8 mouse cellular contexts compared by ENCODE assay signal in the genomic region with DNA sequence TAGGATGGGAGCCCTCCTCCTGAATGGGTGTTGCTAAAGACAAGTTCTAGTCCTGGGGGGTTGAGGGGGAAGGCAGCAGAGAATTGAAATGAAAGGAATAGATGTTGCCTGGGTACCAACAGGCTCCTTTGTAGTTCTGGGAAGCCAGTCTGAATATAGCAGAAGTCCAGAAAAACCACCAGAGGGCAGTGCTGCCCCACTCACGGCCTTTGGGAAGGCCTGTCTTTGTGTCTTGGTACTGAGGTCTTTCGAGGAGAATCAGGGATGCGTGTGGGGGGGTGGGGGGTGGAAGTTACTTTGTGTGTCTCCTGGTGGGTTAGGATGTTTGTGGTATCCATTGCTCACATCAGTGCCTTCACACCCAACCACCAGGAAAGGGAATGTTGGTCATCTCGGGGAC. TPM values are rescaled to one million over a fixed set of nuclear protein-coding genes. Genes with fewer than 3 reads are reported as not detected.
A peak's percentile ranks its signal among the peaks of the same experiment; 100 is the strongest.
DNase-seq lines count a peak whose midpoint lies in the region; ATAC-seq and TF ChIP-seq lines count a peak whose summit lies in the region.

No protein-coding gene starts in this region.

- intact Hi-C loops in left cerebral cortex, postnatal 10 days (cut with DNase I): loop anchor here (1.0 to 10.0 kb wide), 3 partner anchors 205 to 1325 kb away; no protein-coding TSS in a partner anchor

- H3K27me3 ChIP-seq in embryonic facial prominence, embryonic 14.5 days (replicated peaks; ENCODE audit: control insufficient read depth, insufficient read depth, low read length): peaks cover 9% of the 10 kb centered on the region
- H3K27me3 ChIP-seq in hindbrain, embryonic 14.5 days (ENCODE audit: control insufficient read depth, insufficient read depth, low read length): peaks cover 12% of the 10 kb centered on the region
- peaks cover 34% of the 10 kb centered on the region for H3K27me3 ChIP-seq in liver, embryonic 11.5 days (replicated peaks; ENCODE audit: control insufficient read depth, insufficient read depth, low read length)
- H3K27me3 ChIP-seq in neural tube, embryonic 13.5 days: peaks cover 27% of the 10 kb centered on the region
- peaks cover 7% of the 10 kb centered on the region; the same call in 1 of the 2 replicates for H3K27me3 ChIP-seq in thymus, adult 2 months (ENCODE audit: control insufficient read depth, insufficient read depth, low read length)

- DNase-seq in left cerebral cortex, postnatal 10 days (ENCODE audit: extremely low spot score in 1 of 2, low spot score in 2 of 2): peak; percentile 45 to 80
- DNase-seq in left cerebral cortex, adult 8-10 months (ENCODE audit: low spot score in 2 of 2): no peak
- peak; percentile 89 for DNase-seq in embryonic facial prominence, embryonic 14.5 days (ENCODE audit: low spot score)
- DNase-seq in hindbrain, embryonic 14.5 days (ENCODE audit: low spot score): peak; percentile 91
- peak; percentile 51 for DNase-seq in liver, embryonic 11.5 days (ENCODE audit: low spot score)
- DNase-seq in thymus, adult 2 months: peak; percentile 63

- no peak overlapping the region for H3K27ac ChIP-seq in bone marrow macrophage, adult 2 months (ENCODE audit: insufficient read depth, low read depth, low read length)
- no peak overlapping the region for H3K27ac ChIP-seq in embryonic facial prominence, embryonic 14.5 days (replicated peaks; ENCODE audit: low read depth, low read length)
- no peak overlapping the region for H3K27ac ChIP-seq in hindbrain, embryonic 14.5 days
- H3K27ac ChIP-seq in liver, embryonic 11.5 days (ENCODE audit: low read depth, low read length): no peak overlapping the region
- H3K27ac ChIP-seq in neural tube, embryonic 13.5 days (replicated peaks): no peak overlapping the region
- H3K27ac ChIP-seq in thymus, adult 2 months (ENCODE audit: control insufficient read depth, insufficient read depth, low read length): no peak overlapping the region

- no peaks in the 10 kb centered on the region for H3K9me3 ChIP-seq in embryonic facial prominence, embryonic 14.5 days (ENCODE audit: control insufficient read depth, low read length)
- H3K9me3 ChIP-seq in hindbrain, embryonic 14.5 days (ENCODE audit: control insufficient read depth, low read length): no peaks in the 10 kb centered on the region
- H3K9me3 ChIP-seq in liver, embryonic 11.5 days (ENCODE audit: control insufficient read depth, low read length): no peaks in the 10 kb centered on the region
- H3K9me3 ChIP-seq in neural tube, embryonic 13.5 days: no peaks in the 10 kb centered on the region

- no peak overlapping the region for H3K9ac ChIP-seq in embryonic facial prominence, embryonic 14.5 days (ENCODE audit: low read depth, low read length)
- H3K9ac ChIP-seq in hindbrain, embryonic 14.5 days: no peak overlapping the region
- no peak overlapping the region for H3K9ac ChIP-seq in liver, embryonic 11.5 days (ENCODE audit: low read depth, low read length)
- no peak overlapping the region for H3K9ac ChIP-seq in neural tube, embryonic 13.5 days

- 17% methylated on average over 4 of the region's 4 CpGs for WGBS in embryonic facial prominence, embryonic 14.5 days
- WGBS in hindbrain, embryonic 14.5 days: 25% methylated on average over 4 of the region's 4 CpGs
- 24% methylated on average over 4 of the region's 4 CpGs for WGBS in liver, embryonic 11.5 days
- WGBS in neural tube, embryonic 13.5 days: 19% methylated on average over 4 of the region's 4 CpGs
- 29% methylated on average over 4 of the region's 4 CpGs for WGBS in thymus, adult 2 months

- H3K4me3 ChIP-seq in bone marrow macrophage, adult 2 months (ENCODE audit: insufficient read depth, low read length): no peak overlapping the region
- no peak overlapping the region for H3K4me3 ChIP-seq in embryonic facial prominence, embryonic 14.5 days (ENCODE audit: low read depth, low read length)
- no peak overlapping the region for H3K4me3 ChIP-seq in hindbrain, embryonic 14.5 days (replicated peaks; ENCODE audit: low read length)
- no peak overlapping the region for H3K4me3 ChIP-seq in liver, embryonic 11.5 days (ENCODE audit: low read depth, low read length)
- H3K4me3 ChIP-seq in neural tube, embryonic 13.5 days: no peak overlapping the region
- no peak overlapping the region for H3K4me3 ChIP-seq in thymus, adult 2 months (ENCODE audit: control insufficient read depth, insufficient read depth, low read length)

- TF ChIP-seq CTCF in bone marrow macrophage, adult 2 months (IDR thresholded peaks at IDR 0.05; ENCODE audit: low read depth, low read length): peak; percentile 71
- peak; percentile 33; the same call in 1 of the 2 replicates for TF ChIP-seq CTCF in thymus, adult 2 months (IDR thresholded peaks at IDR 0.05; ENCODE audit: borderline replicate concordance, control insufficient read depth, extremely low read depth, insufficient read depth, low read length, poor library complexity)

- no peaks in the 10 kb centered on the region for H3K36me3 ChIP-seq in embryonic facial prominence, embryonic 14.5 days (ENCODE audit: control insufficient read depth, insufficient read depth, low read length)
- no peaks in the 10 kb centered on the region for H3K36me3 ChIP-seq in hindbrain, embryonic 14.5 days (replicated peaks; ENCODE audit: control insufficient read depth, insufficient read depth)
- no peaks in the 10 kb centered on the region for H3K36me3 ChIP-seq in liver, embryonic 11.5 days (ENCODE audit: control insufficient read depth, insufficient read depth, low read length)
- H3K36me3 ChIP-seq in neural tube, embryonic 13.5 days: no peaks in the 10 kb centered on the region
- H3K36me3 ChIP-seq in thymus, adult 2 months (ENCODE audit: control insufficient read depth, insufficient read depth, low read length): no peaks in the 10 kb centered on the region

- H3K4me1 ChIP-seq in bone marrow macrophage, adult 2 months (ENCODE audit: control insufficient read depth, insufficient read depth, low read length): no peaks in the 10 kb centered on the region
- peaks cover 11% of the 10 kb centered on the region for H3K4me1 ChIP-seq in embryonic facial prominence, embryonic 14.5 days (ENCODE audit: control insufficient read depth, insufficient read depth, low read length)
- peaks cover 7% of the 10 kb centered on the region; the same call in 1 of the 2 replicates for H3K4me1 ChIP-seq in hindbrain, embryonic 14.5 days (replicated peaks; ENCODE audit: control insufficient read depth, insufficient read depth, low read length)
- no peaks in the 10 kb centered on the region for H3K4me1 ChIP-seq in liver, embryonic 11.5 days (replicated peaks; ENCODE audit: control insufficient read depth, insufficient read depth, low read length)
- peaks cover 12% of the 10 kb centered on the region for H3K4me1 ChIP-seq in neural tube, embryonic 13.5 days (replicated peaks)
- H3K4me1 ChIP-seq in thymus, adult 2 months (replicated peaks; ENCODE audit: control insufficient read depth, insufficient read depth, low read length): no peaks in the 10 kb centered on the region

- H3K4me2 ChIP-seq in embryonic facial prominence, embryonic 14.5 days (ENCODE audit: low read depth, low read length): no peak overlapping the region
- no peak overlapping the region for H3K4me2 ChIP-seq in hindbrain, embryonic 14.5 days (replicated peaks)
- H3K4me2 ChIP-seq in liver, embryonic 11.5 days: no peak overlapping the region
- H3K4me2 ChIP-seq in neural tube, embryonic 13.5 days: no peak overlapping the region

- TF ChIP-seq POLR2A in bone marrow macrophage, adult 2 months (IDR thresholded peaks at IDR 0.05; ENCODE audit: borderline replicate concordance, low read depth, low read length): no peak
- TF ChIP-seq POLR2A in thymus, adult 2 months (IDR thresholded peaks at IDR 0.05; ENCODE audit: control insufficient read depth, extremely low read depth, insufficient read depth, low read length, poor library complexity): no peak

- 0 out of 2 replicates have a peak, but pooled peaks have one; percentile 32 for ATAC-seq in embryonic facial prominence, embryonic 14.5 days (ENCODE audit: low read depth)
- peak; percentile 67 for ATAC-seq in hindbrain, embryonic 14.5 days (ENCODE audit: low FRiP score)
- no peak for ATAC-seq in liver, embryonic 11.5 days (replicated peaks; ENCODE audit: low FRiP score)
- ATAC-seq in neural tube, embryonic 13.5 days (ENCODE audit: low read depth): peak; percentile 49; the same call in 1 of the 2 replicates

RNA-seq across cellular contexts. Expression of a gene that starts 29.7 kb away (rescaled TPM):
- 10 to 100 TPM; 16.1 to 16.3 TPM for total RNA-seq in left cerebral cortex, postnatal 10 days (2021)
- 10 to 100 TPM; 37.3 to 54.3 (median 41.6) TPM for total RNA-seq in left cerebral cortex, adult 8-10 months (2022)
- not detected in 2 replicates for polyA plus RNA-seq in bone marrow macrophage, adult 2 months (2012; ENCODE audit: insufficient read depth, insufficient read length, missing spikeins)
- polyA plus RNA-seq in embryonic facial prominence, embryonic 14.5 days (2014; fragmentation: Nextera tagmentation; extraction: Ambion mirVana): 1.8 and 2.0 TPM in 2 replicates
- 6.6 and 7.9 TPM in 2 replicates for polyA plus RNA-seq in hindbrain, embryonic 14.5 days (2014; fragmentation: Nextera tagmentation; extraction: Ambion mirVana)
- 0.36 and 0.45 TPM in 2 replicates for polyA plus RNA-seq in liver, embryonic 11.5 days (2014; fragmentation: Nextera tagmentation; extraction: Ambion mirVana)
- 5.1 and 5.2 TPM in 2 replicates for polyA plus RNA-seq in neural tube, embryonic 13.5 days (2015; fragmentation: Nextera tagmentation; extraction: Ambion mirVana)
- 0.33 and 0.46 TPM in 2 replicates for polyA plus RNA-seq in thymus, adult 2 months (2012; rRNA removed)

RNA-seq across cellular contexts. Expression of a gene that starts 39.8 kb away (rescaled TPM):
- 100 to 1,000 TPM; 167 to 177 TPM for total RNA-seq in left cerebral cortex, postnatal 10 days (2021)
- total RNA-seq in left cerebral cortex, adult 8-10 months (2022): 100 to 1,000 TPM; 173 to 188 (median 186) TPM
- polyA plus RNA-seq in bone marrow macrophage, adult 2 months (2012; ENCODE audit: insufficient read depth, insufficient read length, missing spikeins): 86.4 and 92.4 TPM in 2 replicates
- polyA plus RNA-seq in embryonic facial prominence, embryonic 14.5 days (2014; fragmentation: Nextera tagmentation; extraction: Ambion mirVana): 228 and 236 TPM in 2 replicates
- polyA plus RNA-seq in hindbrain, embryonic 14.5 days (2014; fragmentation: Nextera tagmentation; extraction: Ambion mirVana): 324 and 335 TPM in 2 replicates
- polyA plus RNA-seq in liver, embryonic 11.5 days (2014; fragmentation: Nextera tagmentation; extraction: Ambion mirVana): 251 and 269 TPM in 2 replicates
- polyA plus RNA-seq in neural tube, embryonic 13.5 days (2015; fragmentation: Nextera tagmentation; extraction: Ambion mirVana): 279 and 287 TPM in 2 replicates
- 75.4 and 83.9 TPM in 2 replicates for polyA plus RNA-seq in thymus, adult 2 months (2012; rRNA removed)

RNA-seq across cellular contexts. Expression of a gene that starts 39.9 kb away (rescaled TPM):
- total RNA-seq in left cerebral cortex, postnatal 10 days (2021): 1 to 10 TPM; 1.0 to 1.6 TPM
- total RNA-seq in left cerebral cortex, adult 8-10 months (2022): 1 to 10 TPM; 1.5 to 2.6 (median 2.1) TPM
- polyA plus RNA-seq in bone marrow macrophage, adult 2 months (2012; ENCODE audit: insufficient read depth, insufficient read length, missing spikeins): not detected in 2 replicates
- polyA plus RNA-seq in embryonic facial prominence, embryonic 14.5 days (2014; fragmentation: Nextera tagmentation; extraction: Ambion mirVana): 1.0 and 6.8 TPM in 2 replicates
- polyA plus RNA-seq in hindbrain, embryonic 14.5 days (2014; fragmentation: Nextera tagmentation; extraction: Ambion mirVana): 3.1 and 4.2 TPM in 2 replicates
- polyA plus RNA-seq in liver, embryonic 11.5 days (2014; fragmentation: Nextera tagmentation; extraction: Ambion mirVana): 0.27 TPM in 1 of 2 replicates, not detected in the other
- polyA plus RNA-seq in neural tube, embryonic 13.5 days (2015; fragmentation: Nextera tagmentation; extraction: Ambion mirVana): 1.2 TPM in 1 of 2 replicates, not detected in the other
- 0.26 TPM in 1 of 2 replicates, not detected in the other for polyA plus RNA-seq in thymus, adult 2 months (2012; rRNA removed)

Comparison
In these comparisons a context has a peak if more than half of its experiments do, and no peak if none do; other contexts are left out.
1. DNase-seq: peak in left cerebral cortex, postnatal 10 days (2 of 2), embryonic facial prominence, embryonic 14.5 days (single experiment), hindbrain, embryonic 14.5 days (single experiment), liver, embryonic 11.5 days (single experiment) and thymus, adult 2 months (single experiment); none in left cerebral cortex, adult 8-10 months (0 of 2).